In the genomic region with DNA sequence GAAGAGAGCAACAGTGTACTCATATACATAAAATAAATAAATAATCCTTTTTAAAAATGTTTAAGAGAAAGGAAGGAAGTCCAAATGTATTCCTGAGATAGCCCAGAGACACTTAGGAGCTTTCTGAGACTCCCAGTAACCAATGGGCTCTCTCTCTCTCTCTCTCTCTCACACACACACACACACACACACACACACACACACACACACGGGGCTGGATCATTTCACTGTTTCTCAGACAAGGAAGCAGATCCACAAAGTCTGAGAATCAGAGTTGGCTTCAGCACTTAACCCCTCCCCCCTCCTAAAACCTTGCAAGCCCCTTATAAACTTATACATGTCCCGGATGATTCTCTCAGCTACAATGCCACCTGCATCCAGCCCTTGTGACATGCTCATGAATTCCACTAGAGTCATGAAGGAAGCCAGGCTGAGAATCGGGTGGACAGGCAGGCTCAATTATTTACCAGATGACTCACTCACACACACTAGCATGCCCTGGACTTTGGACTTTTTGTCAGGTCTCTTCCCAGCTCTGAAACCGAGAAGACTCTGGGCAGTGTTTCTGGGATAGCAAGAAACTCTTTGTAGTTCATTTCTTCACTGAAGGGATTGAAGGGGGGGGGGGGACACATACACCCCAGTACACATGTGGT, we compare ENCODE assay signal across 14 mouse cellular contexts. TPM values are rescaled to one million over a fixed set of nuclear protein-coding genes. Genes with fewer than 3 reads are reported as not detected.
DNase-seq lines count a peak whose midpoint lies in the region; ATAC-seq and TF ChIP-seq lines count a peak whose summit lies in the region.
"Had no signal": no experiment of that assay in that cellular context is flagged by ENCODE, and none has a peak within 500 bp of the region (broad histone marks: within the 10 kb centered on the region; RNA-seq: fewer than 3 reads in every experiment).

No protein-coding gene starts in this region.

- no peaks in the 10 kb centered on the region for H3K27me3 ChIP-seq in stomach, embryonic 15.5 days (replicated peaks)
- no peaks in the 10 kb centered on the region for H3K27me3 ChIP-seq in midbrain, embryonic 10.5 days (ENCODE audit: low read depth, poor library complexity, severe bottlenecking)
- H3K27me3 ChIP-seq: limb, embryonic 12.5 days had no signal

- ATAC-seq in stomach, embryonic 15.5 days (ENCODE audit: insufficient read depth, low FRiP score, low read depth) = peak; percentile 86

- WGBS in stomach, embryonic 15.5 days = 25% methylated on average over 4 of the region's 4 CpGs
- 78% methylated on average over 4 of the region's 4 CpGs for WGBS in midbrain, embryonic 10.5 days

- peak overlapping the region; percentile 67 for H3K27ac ChIP-seq in stomach, embryonic 15.5 days
- no peak overlapping the region for H3K27ac ChIP-seq in layer of hippocampus, adult 2 months
- H3K27ac ChIP-seq in midbrain, embryonic 10.5 days (replicated peaks) = no peak overlapping the region
- H3K27ac ChIP-seq: limb, embryonic 12.5 days had no signal

- DNase-seq in fibroblast of lung, adult 2 months (ENCODE audit: low read depth) = peak; percentile 57
- DNase-seq in kidney, adult 8-10 months = peak; percentile 77 to 88
- DNase-seq in liver = peak; percentile 23
- no peak for DNase-seq in layer of hippocampus, adult 2 months (ENCODE audit: low spot score in 2 of 2)
- no peak for DNase-seq in midbrain, embryonic 10.5 days (ENCODE audit: low spot score)
- no peak for DNase-seq in cerebellum, postnatal 14 days
- DNase-seq: cerebellum, postnatal 36 days; heart, adult 18-20 months; heart, postnatal 4 days; layer of hippocampus, adult 9-11 months; lung, postnatal 4 days; right cerebral cortex, postnatal 25 days had no signal

- 0 out of 2 replicates have a peak overlapping the region, but pooled peaks have one; percentile 13 for H3K4me2 ChIP-seq in stomach, embryonic 15.5 days
- H3K4me2 ChIP-seq: limb, embryonic 12.5 days had no signal

- no peaks in the 10 kb centered on the region for H3K4me1 ChIP-seq in stomach, embryonic 15.5 days
- no peaks in the 10 kb centered on the region for H3K4me1 ChIP-seq in midbrain, embryonic 10.5 days
- H3K4me1 ChIP-seq: limb, embryonic 12.5 days had no signal

- H3K36me3 ChIP-seq in stomach, embryonic 15.5 days = no peaks in the 10 kb centered on the region
- H3K36me3 ChIP-seq in midbrain, embryonic 10.5 days = no peaks in the 10 kb centered on the region
- H3K36me3 ChIP-seq: limb, embryonic 12.5 days had no signal

- H3K9me3 ChIP-seq in stomach, embryonic 15.5 days = no peaks in the 10 kb centered on the region
- no peaks in the 10 kb centered on the region for H3K9me3 ChIP-seq in midbrain, embryonic 10.5 days (replicated peaks)
- H3K9me3 ChIP-seq: limb, embryonic 12.5 days had no signal

- H3K4me3 ChIP-seq in stomach, embryonic 15.5 days (replicated peaks) = no peak overlapping the region
- no peak overlapping the region for H3K4me3 ChIP-seq in layer of hippocampus, adult 2 months
- no peak overlapping the region for H3K4me3 ChIP-seq in midbrain, embryonic 10.5 days
- H3K4me3 ChIP-seq: limb, embryonic 12.5 days had no signal

- H3K9ac ChIP-seq in stomach, embryonic 15.5 days = no peak overlapping the region
- H3K9ac ChIP-seq: limb, embryonic 12.5 days had no signal

- no peak for TF ChIP-seq CTCF in layer of hippocampus, adult 2 months (conservative IDR thresholded peaks at IDR 0.05)

RNA-seq across cellular contexts. Expression of a gene that starts 39.3 kb away (rescaled TPM):
- polyA plus RNA-seq in stomach, embryonic 15.5 days (2015; fragmentation: Nextera tagmentation; extraction: Ambion mirVana) = 293 and 313 TPM in 2 replicates
- 100 to 1,000 TPM; 108 to 111 TPM for total RNA-seq in layer of hippocampus, adult 2 months (2021)
- polyA plus RNA-seq in midbrain, embryonic 10.5 days (2016; fragmentation: Nextera tagmentation; extraction: Ambion mirVana) = 454 and 464 TPM in 2 replicates

Comparison
In these comparisons a context has a peak if more than half of its experiments do, and no peak if none do; other contexts are left out.
1. DNase-seq: peak in fibroblast of lung, adult 2 months (single experiment), kidney, adult 8-10 months (2 of 2) and liver (single experiment); none in layer of hippocampus, adult 2 months (0 of 2), midbrain, embryonic 10.5 days (single experiment) and cerebellum, postnatal 14 days (0 of 2).